Mouse (Mus musculus): ENCODE results near the gene Tnrc6b.

DNA sequence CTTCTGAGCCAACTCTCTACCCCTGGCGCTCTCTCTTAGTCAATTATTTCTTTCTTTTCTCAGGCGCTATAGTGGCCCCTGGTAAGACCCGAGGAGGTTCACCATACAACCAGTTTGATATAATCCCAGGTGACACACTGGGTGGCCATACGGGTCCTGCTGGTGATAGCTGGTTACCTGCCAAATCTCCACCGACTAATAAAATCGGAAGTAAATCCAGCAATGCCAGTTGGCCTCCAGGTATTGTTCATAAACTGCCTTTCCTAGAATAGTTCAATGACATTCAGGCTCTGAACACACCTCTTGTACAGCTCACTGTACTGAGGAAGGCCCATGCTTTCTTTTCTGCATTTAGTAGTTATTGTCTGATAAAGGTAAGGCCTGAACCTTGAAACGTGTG lies 205.5 kb downstream of the Tnrc6b start:
- TF ChIP-seq MEF2A (IDR thresholded peaks at IDR 0.05; ENCODE audit: extremely low read depth, insufficient replicate concordance, low read depth, low read length, poor library complexity, severe bottlenecking) (no peak), UBTF (IDR thresholded peaks at IDR 0.05; ENCODE audit: borderline replicate concordance, insufficient read depth, low read depth, low read length) (no peak), ELF1 (IDR thresholded peaks at IDR 0.05; ENCODE audit: low read depth, low read length) (no peak), POLR2A (IDR thresholded peaks at IDR 0.05; ENCODE audit: control insufficient read depth in 1 of 2, insufficient read depth in 1 of 2, low read depth in 1 of 2, low read length in 2 of 2, poor library complexity in 1 of 2) (no peak), GABPA (IDR thresholded peaks at IDR 0.05; ENCODE audit: low read depth, low read length) (no peak), MXI1 (IDR thresholded peaks at IDR 0.05; ENCODE audit: low read depth, low read length) (no peak), RCOR1 (IDR thresholded peaks at IDR 0.05; ENCODE audit: low read depth, low read length) (no peak), EP300 (IDR thresholded peaks at IDR 0.05; ENCODE audit: low read depth in 1 of 2, low read length in 2 of 2) (no peak), POLR2AphosphoS5 (IDR thresholded peaks at IDR 0.05; ENCODE audit: borderline replicate concordance, low read depth, low read length) (no peak)

Measured in MEL (cell line).